ENCODE assay signal across 10 mouse cellular contexts in the genomic region with DNA sequence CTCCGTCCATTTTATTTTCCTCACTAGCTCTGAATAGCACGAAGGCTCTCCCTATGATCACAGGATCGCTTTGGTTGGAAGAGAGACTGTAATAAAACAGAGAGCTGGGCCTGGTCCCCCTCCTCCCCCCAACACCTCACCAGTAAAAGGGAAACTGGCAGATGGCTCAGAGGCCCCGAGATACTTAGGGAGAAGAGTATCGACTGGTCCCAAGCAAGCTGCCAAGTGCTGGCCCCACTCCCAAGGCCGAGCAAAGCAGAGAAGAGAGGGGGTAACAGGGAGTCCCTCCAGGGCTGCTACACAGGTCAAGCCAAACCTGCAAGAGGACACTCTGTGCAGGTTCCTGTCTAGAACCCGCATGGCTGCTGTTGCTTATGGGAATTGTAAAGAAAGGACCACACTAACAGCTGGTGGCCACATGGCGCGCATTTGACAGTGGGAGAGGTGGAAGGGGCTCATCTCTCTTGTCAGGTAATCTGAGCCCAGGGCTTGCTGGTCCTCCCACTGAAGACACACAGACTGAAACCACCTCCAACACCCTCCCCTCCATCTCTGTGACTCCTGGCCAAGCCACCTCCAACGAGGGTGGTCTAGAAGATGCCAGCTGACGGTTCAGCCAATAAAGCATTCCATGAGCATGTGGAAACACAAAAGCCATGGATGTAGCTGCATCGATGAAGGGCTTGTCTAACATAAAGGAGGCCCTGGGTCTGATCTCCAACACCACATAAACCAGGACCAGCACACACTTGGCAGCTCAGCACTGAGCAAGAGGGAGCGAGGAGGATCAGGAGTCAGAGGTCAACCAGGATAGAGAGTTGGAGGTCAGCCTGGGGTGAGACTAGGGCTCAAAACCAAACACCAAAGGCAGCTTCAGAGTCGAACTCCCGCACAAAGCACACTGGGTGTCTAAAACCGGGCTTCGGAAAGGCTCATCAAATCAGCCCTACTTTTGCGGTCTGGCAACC. TPM values are rescaled to one million over a fixed set of nuclear protein-coding genes. Genes with fewer than 3 reads are reported as not detected.
DNase-seq lines count a peak whose midpoint lies in the region; ATAC-seq and TF ChIP-seq lines count a peak whose summit lies in the region.
"Had no signal": no experiment of that assay in that cellular context is flagged by ENCODE, and none has a peak within 500 bp of the region (broad histone marks: within the 10 kb centered on the region; RNA-seq: fewer than 3 reads in every experiment).

No protein-coding gene starts in this region.

- no peaks in the 10 kb centered on the region for H3K36me3 ChIP-seq in intestine, embryonic 14.5 days (ENCODE audit: control insufficient read depth, insufficient read depth, low read length)
- H3K36me3 ChIP-seq in intestine, postnatal 0 days (ENCODE audit: control insufficient read depth, insufficient read depth), result no peaks in the 10 kb centered on the region
- H3K36me3 ChIP-seq in hindbrain, embryonic 11.5 days (ENCODE audit: control insufficient read depth, insufficient read depth, low read length), result no peaks in the 10 kb centered on the region
- H3K36me3 ChIP-seq in neural tube, embryonic 11.5 days (ENCODE audit: control insufficient read depth, insufficient read depth, low read length), result no peaks in the 10 kb centered on the region

- H3K9me3 ChIP-seq in intestine, embryonic 14.5 days (ENCODE audit: control insufficient read depth, low read length), result 0 out of 2 replicates have a peak, but pooled peaks cover 8% of the 10 kb centered on the region
- H3K9me3 ChIP-seq in intestine, postnatal 0 days (ENCODE audit: control insufficient read depth), result no peaks in the 10 kb centered on the region
- H3K9me3 ChIP-seq in hindbrain, embryonic 11.5 days (ENCODE audit: control insufficient read depth, low read length), result no peaks in the 10 kb centered on the region
- no peaks in the 10 kb centered on the region; the same call in 1 of the 2 replicates for H3K9me3 ChIP-seq in neural tube, embryonic 11.5 days (ENCODE audit: control insufficient read depth, low read length)

- H3K27ac ChIP-seq in intestine, embryonic 14.5 days (ENCODE audit: low read depth), result peak overlapping the region; percentile 67
- no peak overlapping the region for H3K27ac ChIP-seq in intestine, postnatal 0 days (ENCODE audit: low read depth, low read length)
- H3K27ac ChIP-seq in hindbrain, embryonic 11.5 days (ENCODE audit: low read depth, low read length), result no peak overlapping the region
- H3K27ac ChIP-seq in neural tube, embryonic 11.5 days (ENCODE audit: low read depth, low read length), result peak overlapping the region; percentile 51

- H3K4me1 ChIP-seq in intestine, embryonic 14.5 days (replicated peaks; ENCODE audit: control insufficient read depth, insufficient read depth, low read length), result peaks cover 61% of the 10 kb centered on the region
- H3K4me1 ChIP-seq in intestine, postnatal 0 days (replicated peaks; ENCODE audit: control insufficient read depth, insufficient read depth, low read length), result peaks cover 35% of the 10 kb centered on the region
- H3K4me1 ChIP-seq in hindbrain, embryonic 11.5 days (replicated peaks; ENCODE audit: control insufficient read depth, insufficient read depth, low read length), result peaks cover 14% of the 10 kb centered on the region
- H3K4me1 ChIP-seq in neural tube, embryonic 11.5 days (ENCODE audit: control insufficient read depth, insufficient read depth, low read length), result peaks cover 47% of the 10 kb centered on the region
- H3K4me1 ChIP-seq: megakaryocyte, embryonic 14.5 days had no signal

- 0 out of 2 replicates have a peak overlapping the region, but pooled peaks have one; percentile 2 for H3K9ac ChIP-seq in intestine, embryonic 14.5 days (ENCODE audit: low read length)
- H3K9ac ChIP-seq in intestine, postnatal 0 days (ENCODE audit: low read depth, low read length), result no peak overlapping the region
- no peak overlapping the region for H3K9ac ChIP-seq in hindbrain, embryonic 11.5 days (ENCODE audit: low read depth, low read length)
- H3K9ac ChIP-seq in neural tube, embryonic 11.5 days (ENCODE audit: low read length), result 0 out of 2 replicates have a peak overlapping the region, but pooled peaks have one; percentile 3

- no peaks in the 10 kb centered on the region for H3K27me3 ChIP-seq in intestine, embryonic 14.5 days (replicated peaks; ENCODE audit: control insufficient read depth, insufficient read depth, low read length)
- no peaks in the 10 kb centered on the region for H3K27me3 ChIP-seq in intestine, postnatal 0 days (replicated peaks; ENCODE audit: control insufficient read depth, insufficient read depth, low read length)
- H3K27me3 ChIP-seq in hindbrain, embryonic 11.5 days (ENCODE audit: control insufficient read depth, insufficient read depth, low read length), result no peaks in the 10 kb centered on the region
- no peaks in the 10 kb centered on the region for H3K27me3 ChIP-seq in neural tube, embryonic 11.5 days (ENCODE audit: control insufficient read depth, insufficient read depth, low read length)

- 25% methylated on average over 18 of the region's 18 CpGs for WGBS in intestine, embryonic 14.5 days
- WGBS in intestine, postnatal 0 days, result 40% methylated on average over 18 of the region's 18 CpGs
- 22% methylated on average over 18 of the region's 18 CpGs for WGBS in hindbrain, embryonic 11.5 days
- WGBS in neural tube, embryonic 11.5 days, result 9% methylated on average over 18 of the region's 18 CpGs

- H3K4me3 ChIP-seq in intestine, embryonic 14.5 days (ENCODE audit: low read depth, low read length), result no peak overlapping the region
- H3K4me3 ChIP-seq in intestine, postnatal 0 days (ENCODE audit: low read depth, low read length), result no peak overlapping the region
- H3K4me3 ChIP-seq in hindbrain, embryonic 11.5 days (ENCODE audit: low read depth, low read length), result no peak overlapping the region
- no peak overlapping the region for H3K4me3 ChIP-seq in neural tube, embryonic 11.5 days (ENCODE audit: low read depth, low read length)
- H3K4me3 ChIP-seq: megakaryocyte, embryonic 14.5 days had no signal

- no peak for TF ChIP-seq CTCF in intestine, postnatal 0 days (IDR thresholded peaks at IDR 0.05; ENCODE audit: low read depth)

- peak; percentile 73 for DNase-seq in intestine, embryonic 14.5 days (ENCODE audit: low spot score)
- peak; percentile 69 for DNase-seq in embryo, embryonic 9.5 days (ENCODE audit: extremely low spot score)
- peak; percentile 42 for DNase-seq in hindbrain, embryonic 11.5 days (ENCODE audit: low spot score)
- peak; percentile 58 for DNase-seq in neural tube, embryonic 11.5 days (ENCODE audit: low spot score)
- DNase-seq in layer of hippocampus, adult 9-10 months (ENCODE audit: low spot score), result no peak
- DNase-seq in retina, postnatal 1 day, result no peak

- ATAC-seq in intestine, embryonic 14.5 days (replicated peaks; ENCODE audit: low FRiP score, low TSS enrichment, low read depth), result 0 out of 2 replicates have a peak, but pooled peaks have one; percentile 15
- ATAC-seq in intestine, postnatal 0 days, result no peak
- no peak for ATAC-seq in hindbrain, embryonic 11.5 days (ENCODE audit: low FRiP score)
- ATAC-seq in neural tube, embryonic 11.5 days (ENCODE audit: insufficient read depth, low FRiP score, low TSS enrichment), result 0 out of 2 replicates have a peak, but pooled peaks have one; percentile 16
- ATAC-seq in CD4-positive, CD25-positive, alpha-beta regulatory T cell, adult 4 months, result no peak
- ATAC-seq: Patski had no signal

- peak overlapping the region; percentile 29 for H3K4me2 ChIP-seq in intestine, embryonic 14.5 days (ENCODE audit: low read length)
- no peak overlapping the region; the same call in 1 of the 2 replicates for H3K4me2 ChIP-seq in intestine, postnatal 0 days (replicated peaks; ENCODE audit: low read depth)
- no peak overlapping the region for H3K4me2 ChIP-seq in hindbrain, embryonic 11.5 days (replicated peaks; ENCODE audit: low read depth, low read length)
- no peak overlapping the region for H3K4me2 ChIP-seq in neural tube, embryonic 11.5 days (ENCODE audit: low read depth)

RNA-seq across cellular contexts. Expression of gene Ror2, which starts 49.2 kb away (rescaled TPM):
- 15.5 and 18.5 TPM in 2 replicates for polyA plus RNA-seq in intestine, embryonic 14.5 days (2014; fragmentation: Nextera tagmentation; extraction: Ambion mirVana)
- 8.3 and 9.8 TPM in 2 replicates for polyA plus RNA-seq in intestine, postnatal 0 days (2015; fragmentation: Nextera tagmentation; extraction: Ambion mirVana)
- polyA plus RNA-seq in hindbrain, embryonic 11.5 days (2014; fragmentation: Nextera tagmentation; extraction: Ambion mirVana), result 5.4 TPM in 2 replicates
- 8.1 and 8.7 TPM in 2 replicates for polyA plus RNA-seq in neural tube, embryonic 11.5 days (2014; fragmentation: Nextera tagmentation; extraction: Ambion mirVana)
- not detected for polyA plus RNA-seq in CD4-positive, CD25-positive, alpha-beta regulatory T cell, adult 4 months (2017; shearing (Covaris generic))
- polyA plus RNA-seq: Patski had no signal

Comparison
In these comparisons a context has a peak if more than half of its experiments do, and no peak if none do; other contexts are left out.
1. ATAC-seq: peak in intestine, embryonic 14.5 days (single experiment) and neural tube, embryonic 11.5 days (single experiment); none in intestine, postnatal 0 days (single experiment), hindbrain, embryonic 11.5 days (single experiment) and CD4-positive, CD25-positive, alpha-beta regulatory T cell, adult 4 months (single experiment).
2. H3K27ac ChIP-seq: peak in intestine, embryonic 14.5 days (single experiment) and neural tube, embryonic 11.5 days (single experiment); none in intestine, postnatal 0 days (single experiment) and hindbrain, embryonic 11.5 days (single experiment).
3. H3K9ac ChIP-seq: peak in intestine, embryonic 14.5 days (single experiment) and neural tube, embryonic 11.5 days (single experiment); none in intestine, postnatal 0 days (single experiment) and hindbrain, embryonic 11.5 days (single experiment).
4. DNase-seq: peak in intestine, embryonic 14.5 days (single experiment), embryo, embryonic 9.5 days (single experiment), hindbrain, embryonic 11.5 days (single experiment) and neural tube, embryonic 11.5 days (single experiment); none in layer of hippocampus, adult 9-10 months (single experiment) and retina, postnatal 1 day (single experiment).